Mouse (Mus musculus) common myeloid progenitor, adult 5-6 weeks (primary cell): ENCODE measurements around the gene 2410137M14Rik. TPM values are rescaled to one million over a fixed set of nuclear protein-coding genes. Genes with fewer than 3 reads are reported as not detected.
"Not testable (repeated sequence)": the region's sequence is repeated elsewhere in the genome, so short reads cannot be mapped to it uniquely, and the experiment has no call there.

Experiments
- ATAC-seq: replicated peaks from 2 replicates; pipeline ENCODE4 v1.8.0; 2016; ENCODE audit warnings: low read depth, mild to moderate bottlenecking, moderate TSS enrichment, inconsistent platforms; ENCODE audit not compliant: poor library complexity, severe bottlenecking
- total RNA-seq: library from RNA; stranded (forward); fragments of 200-1000, 187-1606 nt; gene quantifications from 2 replicates; pipeline ENCODE4 v1.2.3, GENCODE M21; 2017

2410137M14Rik gene
- not detected in 2 replicates for total RNA-seq

DNA sequence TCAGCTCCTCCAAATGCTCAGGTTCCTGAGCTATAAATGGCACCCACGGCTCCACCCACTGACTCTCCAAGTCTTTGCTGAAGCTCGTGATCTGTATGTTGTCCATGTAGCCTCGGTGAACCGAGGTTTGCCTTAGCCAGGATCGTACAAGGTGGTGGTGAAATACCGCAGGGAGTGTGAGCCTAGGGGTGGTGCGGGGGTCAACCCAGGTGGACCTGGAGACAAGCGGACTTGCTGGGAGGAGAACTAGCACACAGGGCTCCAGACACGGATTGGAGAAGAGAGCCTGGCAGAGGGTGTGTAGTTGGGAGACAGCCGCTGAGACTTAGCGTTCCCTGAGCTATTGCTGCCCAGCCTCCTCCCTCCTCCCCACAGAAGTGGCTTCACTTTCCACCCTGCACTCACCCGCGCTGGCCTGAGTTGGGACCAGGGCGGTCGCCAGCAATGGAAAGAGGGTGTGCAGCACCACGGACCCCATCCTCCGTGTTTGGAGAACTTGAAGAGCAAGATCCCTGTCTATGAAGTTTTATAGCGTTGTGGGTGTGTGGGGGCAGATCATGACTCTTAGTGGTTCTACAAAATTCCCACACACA is at the start of gene 2410137M14Rik:
Gene 2410137M14Rik, minus strand, starts transcription at position 17 of the 593 bp plus-strand sequence.
- ATAC-seq, result peak; percentile 60; the same call in 1 of the 2 replicates

DNA sequence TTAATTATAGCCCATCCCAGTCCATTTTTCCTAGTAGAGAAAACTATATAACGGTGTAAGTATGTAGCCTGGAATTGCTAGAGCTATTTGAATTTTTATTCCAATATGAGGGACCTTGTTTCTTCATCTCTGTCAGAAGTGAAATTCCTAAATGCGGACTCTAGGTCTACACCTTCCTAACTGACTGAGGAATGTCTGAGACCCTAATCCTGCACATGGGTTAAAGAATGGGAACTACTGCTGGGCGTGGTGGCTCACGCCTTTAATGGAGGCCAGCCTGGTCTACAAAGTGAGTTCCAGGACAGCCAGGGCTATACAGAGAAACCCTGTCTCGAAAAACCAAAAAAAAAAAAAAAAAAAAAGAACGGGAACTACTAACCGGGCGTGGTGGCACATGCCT is 48.1 kb upstream of the 2410137M14Rik start:
- ATAC-seq, result no peak

DNA sequence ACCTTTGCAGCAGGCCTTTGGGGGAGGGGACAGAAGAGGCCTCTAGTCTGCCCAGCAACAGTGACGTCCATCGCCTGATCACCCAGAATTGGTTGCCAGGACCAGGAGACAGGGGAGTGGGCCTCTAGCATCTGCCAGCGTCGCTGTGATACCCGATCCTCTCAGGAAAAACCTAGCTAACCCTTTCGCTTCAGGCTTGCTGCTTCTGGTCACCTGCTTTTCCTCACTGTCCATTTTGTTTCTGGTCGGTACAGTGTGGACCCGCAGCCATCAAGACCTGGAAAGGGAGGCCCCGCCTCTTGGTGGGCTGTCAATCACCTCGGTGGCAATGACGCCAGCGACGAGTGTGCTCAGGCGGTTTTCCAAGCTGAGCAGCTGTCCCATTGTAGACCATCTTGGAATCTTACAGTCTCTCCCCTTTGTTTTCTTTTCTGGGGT is 47.7 kb upstream of the 2410137M14Rik start:
- peak; percentile 98 for ATAC-seq

DNA sequence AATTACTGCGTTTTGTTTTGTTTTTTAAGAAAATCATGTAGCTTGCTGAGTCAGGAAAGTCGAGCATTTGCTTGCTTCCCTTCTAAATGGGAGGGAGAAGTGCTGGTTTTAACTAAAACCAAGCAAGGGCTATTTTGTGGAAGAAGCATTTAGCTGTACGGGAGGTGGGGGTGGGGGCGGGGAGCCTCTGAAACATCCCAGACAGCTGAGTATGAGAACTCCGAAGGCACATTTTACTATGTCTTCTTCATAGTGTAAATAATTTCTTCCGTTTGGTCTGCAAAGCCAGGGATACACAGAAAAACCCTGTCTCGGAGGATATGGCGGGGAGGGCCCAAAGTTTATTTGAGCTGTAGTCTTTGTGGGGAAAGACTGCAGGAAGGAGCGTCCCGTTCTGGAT is 47.2 kb upstream of the 2410137M14Rik start:
- ATAC-seq, result no peak

DNA sequence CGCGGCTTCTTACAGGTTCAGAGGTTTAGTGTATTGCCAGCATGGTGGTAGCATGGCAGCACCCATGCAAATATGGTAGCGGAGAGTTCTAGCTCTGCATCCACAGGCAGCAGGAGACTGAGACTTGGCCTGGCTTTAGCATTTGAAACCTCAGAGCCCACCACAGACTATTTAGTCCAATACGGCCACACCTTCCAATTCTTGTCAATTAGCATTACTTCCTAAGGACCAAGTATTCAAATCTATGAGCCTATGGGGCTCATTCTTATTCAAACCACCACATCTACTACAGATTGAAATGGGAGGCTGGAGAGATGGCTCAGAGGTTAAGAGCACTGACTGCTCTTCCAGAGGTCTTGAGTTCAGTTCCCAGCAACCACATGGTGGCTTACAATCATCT is 46.4 kb upstream of the 2410137M14Rik start:
- no peak for ATAC-seq

DNA sequence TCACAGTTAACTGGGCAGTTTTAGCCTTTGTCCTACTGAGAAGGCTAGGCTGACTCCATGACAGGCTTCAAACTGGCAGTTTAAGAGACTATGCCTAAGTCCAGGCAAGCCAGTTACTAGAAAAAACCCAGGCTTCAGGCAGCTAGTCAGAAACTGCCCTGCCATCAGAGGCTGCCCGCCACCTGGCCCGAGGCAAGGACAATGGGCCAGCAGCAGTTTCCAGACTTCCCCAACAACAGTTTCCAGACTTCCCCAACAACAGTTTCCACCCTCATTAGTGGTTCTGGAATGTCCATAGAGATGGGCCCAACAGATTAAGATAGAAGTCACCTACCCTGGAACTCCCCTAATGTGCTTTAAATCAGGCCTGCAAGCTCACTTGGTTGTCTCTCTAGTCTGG is 45.4 kb upstream of the 2410137M14Rik start:
- no peak for ATAC-seq

DNA sequence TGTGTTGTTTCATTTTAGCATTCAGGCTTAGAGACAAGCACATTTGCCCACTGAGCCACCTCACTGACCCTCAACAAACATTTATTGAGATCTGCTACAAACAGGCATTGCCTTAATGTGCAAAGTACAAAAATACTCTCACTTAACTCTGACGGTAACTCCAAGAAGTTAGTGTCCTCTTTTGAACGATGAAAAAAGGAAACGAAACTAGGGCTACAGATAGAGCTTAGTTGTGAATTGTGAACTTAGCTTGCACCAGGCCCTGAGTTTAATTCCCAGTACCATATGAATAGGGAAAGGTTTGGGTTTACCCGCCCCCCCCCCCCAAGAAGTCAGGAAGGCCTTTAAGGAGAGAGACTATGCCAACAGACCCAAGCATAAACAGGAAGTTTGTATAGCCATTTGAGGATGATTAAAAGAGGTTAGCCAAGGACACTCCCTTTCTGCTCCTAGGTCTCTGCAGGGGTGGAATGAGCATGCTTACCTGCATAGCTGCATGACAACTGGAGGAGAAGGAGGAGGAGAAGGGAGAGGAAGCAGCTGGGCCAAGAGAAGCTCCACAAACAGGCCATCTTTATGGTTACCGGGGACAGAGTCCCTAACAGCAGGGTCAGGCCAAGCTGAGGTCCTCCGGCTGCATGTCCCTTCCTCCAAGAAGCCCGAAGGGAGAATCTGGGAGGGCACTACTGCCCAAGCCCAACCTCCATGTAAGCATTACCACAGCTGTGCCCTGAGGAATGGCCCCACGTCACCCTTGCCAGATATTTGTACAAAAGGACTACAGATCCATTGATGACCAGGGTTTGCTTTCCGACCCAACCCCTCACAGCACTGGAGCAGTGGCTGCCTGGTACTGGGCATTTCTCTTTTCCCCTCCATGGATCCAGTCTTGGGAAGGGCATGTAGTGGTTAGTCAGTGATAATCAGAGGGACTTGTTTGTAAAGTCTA is 41.9 kb upstream of the 2410137M14Rik start, which contains the start of gene Mog:
Gene Mog, minus strand, starts transcription at position 771 of the 949 bp plus-strand sequence.
- no peak for ATAC-seq

DNA sequence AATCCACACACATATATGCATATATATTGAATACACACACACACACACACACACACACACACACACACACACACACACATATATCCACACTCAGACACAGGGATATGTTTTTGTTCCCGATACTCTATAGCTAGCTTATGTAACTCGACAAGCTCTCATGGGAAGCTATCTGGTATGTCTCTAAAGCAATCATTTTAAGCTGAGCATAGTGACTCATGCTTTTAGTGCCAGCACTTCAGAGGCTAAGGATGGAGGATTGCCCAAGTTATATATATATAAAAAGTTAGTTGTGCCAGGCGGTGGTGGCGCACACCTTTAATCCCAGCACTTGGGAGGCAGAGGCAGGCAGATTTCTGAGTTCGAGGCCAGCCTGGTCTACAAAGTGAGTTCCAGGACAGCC is 38.2 kb upstream of the 2410137M14Rik start:
- ATAC-seq, result not testable (repeated sequence)

DNA sequence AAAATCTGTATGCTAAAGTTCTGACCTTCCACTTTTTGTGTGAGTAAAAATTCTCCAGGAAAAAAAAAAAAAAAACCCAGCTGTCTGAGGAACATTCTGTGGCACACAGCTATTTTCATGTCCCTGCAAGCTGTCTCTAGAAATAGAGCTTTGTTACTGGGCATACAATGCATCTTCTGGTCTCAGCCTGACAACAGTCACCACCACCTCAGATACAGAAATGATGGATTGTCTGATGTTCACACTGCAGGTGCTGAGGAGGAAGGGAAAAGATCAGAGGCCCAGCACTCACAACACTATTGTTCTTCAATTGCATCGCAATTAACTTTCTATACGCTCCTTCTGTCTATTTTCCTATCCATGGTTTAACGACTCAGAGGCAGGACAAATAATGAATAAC is 37.3 kb upstream of the 2410137M14Rik start:
- no peak for ATAC-seq

DNA sequence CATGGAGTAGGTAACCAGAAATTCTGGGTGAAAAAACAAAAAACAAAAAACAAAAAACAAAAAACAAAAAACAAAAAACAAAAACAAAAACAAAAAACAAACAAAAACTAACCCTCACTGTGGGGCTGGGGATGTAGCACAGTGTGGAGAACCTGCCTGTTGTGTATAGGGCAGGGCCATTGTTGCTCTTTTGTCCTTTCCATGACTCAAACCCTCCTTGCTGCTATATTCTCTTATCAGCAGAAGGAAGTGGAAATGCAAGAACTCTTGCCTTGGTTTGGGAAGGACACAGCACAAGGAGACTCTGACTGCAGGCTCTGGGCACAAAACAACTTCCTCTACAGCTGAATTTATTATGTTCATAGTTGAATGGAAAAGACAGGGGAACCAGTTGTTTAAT is 35.3 kb upstream of the 2410137M14Rik start:
- ATAC-seq, result no peak

DNA sequence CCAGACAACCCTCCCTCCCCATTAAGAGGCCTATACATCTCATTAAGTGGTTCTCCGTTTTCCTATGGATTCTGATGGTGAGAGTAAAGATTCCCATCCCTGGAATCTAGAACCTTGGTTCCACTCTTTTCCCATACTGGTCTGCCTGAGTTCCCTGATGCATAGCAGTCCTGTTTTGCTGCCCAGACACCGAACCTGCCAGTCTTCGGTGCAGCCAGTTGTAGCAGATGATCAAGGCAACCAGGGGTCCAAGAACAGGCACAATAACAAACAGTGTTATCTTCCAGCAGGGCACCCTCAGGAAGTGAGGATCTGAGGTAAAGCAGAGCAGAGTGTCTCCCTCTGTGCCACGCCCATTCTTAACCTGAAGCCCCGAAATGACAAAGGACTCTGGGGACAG is 31.1 kb upstream of the 2410137M14Rik start:
- no peak for ATAC-seq

DNA sequence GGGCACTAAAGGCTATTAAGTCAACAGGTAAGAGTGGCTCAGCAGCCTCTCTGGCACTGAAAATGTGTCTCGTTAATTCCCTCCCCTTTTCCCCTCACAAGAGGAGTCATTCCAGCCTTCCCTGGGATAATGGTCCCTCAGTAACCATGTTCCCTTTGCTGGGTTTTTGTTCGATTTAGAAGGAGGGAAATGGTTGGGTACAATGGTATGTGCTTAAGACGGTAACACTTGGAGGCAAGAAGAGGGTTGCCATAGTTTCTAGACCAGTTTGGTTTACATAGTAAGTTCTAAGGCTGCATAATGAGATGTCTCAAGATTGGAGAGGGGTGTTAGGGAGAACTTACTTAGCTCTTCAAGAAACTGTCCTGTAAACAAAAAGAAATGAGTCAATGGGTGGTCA is 30.7 kb upstream of the 2410137M14Rik start:
- ATAC-seq, result no peak

DNA sequence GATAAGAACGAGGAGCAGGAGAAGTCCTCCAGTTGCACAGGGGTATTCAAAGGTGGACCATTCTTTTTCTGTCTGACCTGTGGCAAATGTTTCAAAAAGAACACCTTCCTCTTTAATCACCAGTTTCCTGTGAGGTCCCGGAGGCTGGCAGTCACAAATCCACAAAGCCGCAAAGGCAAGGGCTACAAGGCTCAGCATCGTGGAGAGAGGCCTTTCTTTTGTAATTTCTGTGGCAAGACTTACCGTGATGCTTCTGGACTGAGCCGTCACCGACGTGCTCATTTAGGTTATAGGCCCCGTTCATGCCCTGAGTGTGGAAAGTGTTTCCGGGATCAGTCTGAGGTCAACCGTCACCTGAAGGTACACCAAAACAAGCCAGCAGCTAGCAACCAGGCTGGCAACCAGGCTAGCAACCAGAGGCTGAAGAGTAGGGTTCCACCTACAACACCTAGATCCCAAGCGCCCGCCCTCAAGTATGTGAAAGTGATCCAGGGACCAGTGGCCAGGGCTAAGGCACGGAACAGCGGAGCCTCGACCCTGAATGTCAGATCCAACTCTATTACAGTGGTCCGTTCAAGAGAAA is 28.5 kb upstream of the 2410137M14Rik start:
- peak; percentile 91 for ATAC-seq

DNA sequence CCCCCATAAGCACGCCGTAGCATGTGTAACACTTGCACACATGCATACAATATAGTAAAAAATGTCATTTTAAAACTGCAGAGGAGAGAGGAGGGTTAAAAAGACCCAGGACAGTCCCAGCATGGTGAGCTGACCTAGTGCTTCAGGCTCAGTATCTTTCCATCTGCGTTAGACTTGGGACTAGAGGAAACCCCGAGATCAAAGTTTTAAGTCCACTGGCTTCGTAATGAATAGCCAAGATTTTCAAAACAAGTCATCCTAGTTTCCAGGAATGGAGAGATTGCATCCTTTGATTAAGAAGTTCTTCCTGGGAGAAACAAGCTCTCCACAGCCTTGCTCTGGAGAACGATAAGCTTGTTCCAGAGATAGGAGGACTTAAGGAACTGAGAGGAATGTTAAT is 27.1 kb upstream of the 2410137M14Rik start:
- no peak for ATAC-seq

DNA sequence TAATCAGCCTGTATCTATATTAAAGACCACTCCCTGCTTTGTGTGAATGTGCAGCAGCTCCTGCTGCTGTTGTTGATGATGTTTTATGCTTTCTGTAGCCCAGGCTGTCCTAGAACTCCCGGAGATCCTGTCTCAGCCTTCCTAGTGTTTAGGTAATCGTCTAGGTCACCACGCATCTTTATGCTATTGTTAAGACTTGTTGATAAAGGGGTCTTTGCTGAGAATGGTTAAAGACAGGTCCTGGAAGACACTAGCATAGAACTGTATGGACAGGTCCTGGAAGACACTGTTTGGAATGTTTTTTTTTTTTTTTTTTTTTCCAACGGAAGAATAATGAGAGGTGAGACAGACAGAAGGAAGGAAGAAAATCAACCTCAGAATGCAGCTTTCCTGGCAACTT is 22.3 kb upstream of the 2410137M14Rik start:
- no peak for ATAC-seq

DNA sequence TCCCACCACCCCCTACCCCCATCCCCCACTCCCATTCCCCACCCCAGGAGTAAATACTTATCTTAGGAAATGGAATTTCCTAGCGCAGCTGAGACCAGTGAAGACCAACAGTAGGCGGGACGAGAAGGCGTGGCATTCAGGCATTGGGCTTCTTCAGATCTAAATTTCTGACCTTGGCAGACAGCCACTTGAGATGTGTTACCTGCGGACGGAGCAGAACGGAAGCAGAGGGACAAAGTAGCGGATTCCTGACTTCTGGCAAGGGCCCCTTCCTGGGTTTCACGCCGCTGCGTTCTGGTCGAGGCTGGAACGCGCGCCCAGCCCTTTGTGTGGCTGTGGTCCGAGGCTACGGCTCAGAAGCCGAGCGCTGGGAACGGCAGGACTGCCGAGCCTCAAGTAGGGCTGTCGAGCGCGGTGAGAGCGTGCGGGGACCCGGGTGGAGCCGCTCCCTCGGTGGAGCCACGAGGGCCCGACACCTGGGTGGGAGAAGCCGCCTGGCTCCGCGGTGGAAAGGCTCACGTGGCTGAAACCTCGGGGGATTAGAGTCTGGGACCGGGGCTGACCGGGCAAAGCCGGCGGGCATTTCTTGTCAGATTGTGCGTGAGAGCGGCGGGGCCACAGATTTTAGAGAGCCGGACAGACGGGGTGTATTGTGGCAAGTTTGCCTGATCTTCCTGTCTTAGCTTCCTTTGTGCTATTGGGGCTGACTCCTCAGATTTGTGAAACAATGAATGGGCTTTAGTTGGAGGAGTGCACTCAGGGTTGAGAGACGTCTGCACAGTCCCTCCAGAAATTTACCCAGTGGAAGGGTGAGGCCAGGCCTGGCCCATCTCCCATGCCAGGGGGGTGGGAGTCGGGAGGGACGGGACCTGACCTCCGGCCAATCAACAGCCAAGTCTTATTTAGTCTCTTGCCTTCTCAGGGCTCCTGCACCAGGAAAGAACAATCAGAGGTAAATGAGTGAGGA is 21.6 kb upstream of the 2410137M14Rik start:
- ATAC-seq, result peak; percentile 62

DNA sequence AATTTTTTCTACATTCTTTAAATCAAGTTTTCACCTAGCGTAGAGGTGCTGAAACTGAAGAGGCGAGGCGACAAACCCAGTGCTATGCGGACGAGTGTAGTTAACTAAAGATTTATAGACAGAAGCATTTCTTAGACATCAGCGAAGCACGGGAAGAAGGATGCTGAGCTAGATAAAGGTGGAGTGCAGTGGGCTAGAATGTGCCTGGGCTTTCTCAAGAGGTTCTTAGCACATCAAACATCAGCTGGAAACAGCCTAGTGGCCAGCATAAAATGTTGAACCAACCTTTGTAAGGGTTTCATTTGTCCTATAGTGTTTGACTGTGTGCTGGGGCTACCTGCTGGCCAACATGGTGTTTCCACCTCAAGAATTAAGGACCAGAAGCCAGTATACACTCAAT is 19.8 kb upstream of the 2410137M14Rik start, which contains the start of gene Zfp57:
Gene Zfp57, plus strand, starts transcription at position 301 of the 400 bp plus-strand sequence.
- no peak for ATAC-seq

DNA sequence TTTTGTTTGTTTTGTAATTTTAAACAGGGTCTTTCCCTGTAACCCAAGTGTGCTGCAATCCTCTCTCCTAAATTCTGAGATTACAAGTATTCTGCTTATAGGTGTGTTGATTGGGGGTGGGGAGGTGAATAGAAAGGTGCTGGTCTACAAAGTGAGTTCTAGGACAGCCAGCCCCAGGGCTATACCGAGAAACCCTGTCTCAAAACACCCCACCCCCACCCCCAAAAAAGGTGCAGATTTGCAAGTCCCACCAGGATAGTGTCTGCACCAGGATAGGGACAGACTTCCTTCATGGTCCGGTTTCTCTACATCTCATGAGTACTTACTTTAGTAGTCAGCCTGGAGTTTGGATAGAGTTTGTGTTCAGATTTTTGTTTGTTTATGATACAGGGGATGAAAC is 17.4 kb upstream of the 2410137M14Rik start:
- ATAC-seq, result no peak

DNA sequence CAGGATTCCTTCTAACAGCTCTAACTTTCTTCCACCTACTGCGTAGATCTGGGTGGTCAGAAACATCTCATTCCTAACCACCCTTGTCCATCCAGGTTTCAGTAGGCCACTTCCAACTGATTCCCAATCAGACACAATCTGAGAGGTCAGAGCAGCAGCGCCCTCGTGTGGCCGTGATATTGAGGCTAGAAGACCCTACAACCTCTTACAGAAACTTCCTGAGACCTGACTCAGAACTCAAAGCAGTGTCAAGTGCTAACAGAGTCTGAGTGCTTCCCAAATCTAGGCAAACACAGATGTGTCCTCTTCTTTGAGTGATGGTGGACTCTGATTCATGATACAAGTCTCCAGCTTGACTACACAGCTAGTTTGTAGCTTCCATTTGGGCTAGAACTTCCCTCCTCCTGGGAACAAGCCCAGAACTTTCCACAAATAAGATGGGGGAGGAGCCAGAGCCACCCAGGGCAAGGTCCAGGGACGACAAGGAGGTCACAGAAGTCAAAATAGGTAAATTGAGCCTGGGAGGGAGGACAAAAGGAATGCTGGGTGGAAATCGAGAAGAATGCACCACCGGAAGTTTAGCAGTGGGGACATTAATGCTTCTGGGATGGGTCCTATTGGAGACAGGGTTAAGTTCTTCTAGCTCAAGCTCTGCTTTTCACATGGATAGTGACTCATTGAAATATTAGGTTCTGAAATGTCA is 16.1 kb upstream of the 2410137M14Rik start:
- 0 out of 2 replicates have a peak, but pooled peaks have one; percentile 48 for ATAC-seq
